Mouse (Mus musculus) ES-E14 (cell line): Measurements from ENCODE around the gene Otud1. TPM values are rescaled to one million over a fixed set of nuclear protein-coding genes. Genes with fewer than 3 reads are reported as not detected.

Experiments
- DNase-seq: peaks from one replicate; pipeline ENCODE4 v3.0.0-alpha.2; 2013; ENCODE audit warnings: low read depth, low spot score
- H3K27ac ChIP-seq: 2 replicates; pipeline ENCODE4 v1.5.1; 2012; ENCODE audit warnings: low read depth, mild to moderate bottlenecking, low read length, moderate library complexity, mixed read lengths; ENCODE audit not compliant: poor library complexity, insufficient read depth, severe bottlenecking
- H3K36me3 ChIP-seq: 2 replicates; pipeline ENCODE4 v1.6.1; 2012; ENCODE audit warnings: mild to moderate bottlenecking, low read length, moderate library complexity, mixed read lengths; ENCODE audit not compliant: control insufficient read depth, poor library complexity, insufficient read depth, severe bottlenecking
- H3K4me1 ChIP-seq, 2 experiments: fragments of 150-350 bp in 1 of 2; sonication (generic) in 1 of 2; 2 replicates each; pipeline ENCODE4 v1.6.1; 2012; ENCODE audit warnings: low read length in 2 of 2, mild to moderate bottlenecking in 1 of 2, mixed read lengths in 1 of 2; ENCODE audit not compliant: control insufficient read depth in 2 of 2, insufficient read depth in 2 of 2, poor library complexity in 1 of 2
- H3K4me3 ChIP-seq, 2 experiments: fragments of 150-350 bp in 1 of 2; sonication (generic) in 1 of 2; 2 replicates each; pipeline ENCODE4 v1.5.1; 2012; ENCODE audit warnings: low read length in 2 of 2, low read depth in 1 of 2, mild to moderate bottlenecking in 1 of 2, mixed read lengths in 1 of 2; ENCODE audit not compliant: insufficient read depth in 1 of 2, poor library complexity in 1 of 2, severe bottlenecking in 1 of 2
- H3K9ac ChIP-seq: 2 replicates; pipeline ENCODE4 v1.6.1; 2012; ENCODE audit warnings: low read depth, mild to moderate bottlenecking, low read length, mixed read lengths; ENCODE audit not compliant: poor library complexity, insufficient read depth, severe bottlenecking
- H3K9me3 ChIP-seq: fragments of 150-350 bp; sonication (generic); 2 replicates; pipeline ENCODE4 v1.6.1; 2012; ENCODE audit warnings: low read depth, mild to moderate bottlenecking, low read length; ENCODE audit not compliant: control insufficient read depth, insufficient read depth
- CHD2 ChIP-seq: IDR thresholded peaks from 2 replicates; pipeline ENCODE4 v1.6.1; 2014; ENCODE audit warnings: mild to moderate bottlenecking, low read depth, low read length, inconsistent platforms
- HCFC1 ChIP-seq: IDR thresholded peaks from 2 replicates; pipeline ENCODE4 v1.6.1; 2012; ENCODE audit warnings: low read length, inconsistent platforms, borderline replicate concordance; ENCODE audit not compliant: insufficient read depth
- MAFK ChIP-seq: IDR thresholded peaks from 2 replicates; pipeline ENCODE4 v1.6.1; 2014; ENCODE audit warnings: mild to moderate bottlenecking, low read depth, low read length, inconsistent platforms; ENCODE audit not compliant: insufficient read depth
- ZC3H11A ChIP-seq: IDR thresholded peaks from 2 replicates; pipeline ENCODE4 v1.6.1; 2012; ENCODE audit warnings: low read depth, mild to moderate bottlenecking, inconsistent platforms, low read length, borderline replicate concordance
- ZNF384 ChIP-seq: IDR thresholded peaks from 2 replicates; pipeline ENCODE4 v1.6.1; 2012; ENCODE audit warnings: low read depth, low read length, inconsistent platforms
- in situ Hi-C, 2 experiments: fragments of 600-800 bp; cut with MboI; formaldehyde crosslinking; loops; one replicate each; pipeline ENCODE4 v1.15.1; 2025; ENCODE audit warnings: low sequenced_read_pairs in 2 of 2, inconsistent platforms in 1 of 2; ENCODE audit not compliant: unreplicated experiment in 2 of 2
- total RNA-seq: library from RNA; depleted of rRNA; stranded (reverse); fragments of 300-350 nt; gene quantifications from 2 replicates; pipeline ENCODE4 v1.2.3, GENCODE M21; 2012

Otud1 gene
- total RNA-seq, 1 experiment: 5.8 TPM

- TF ChIP-seq CHD2 (no peak), ZNF384 (no peak), HCFC1 (no peak), ZC3H11A (no peak), MAFK (no peak)
- no peak for DNase-seq
- no peaks in the 10 kb centered on the region for H3K36me3 ChIP-seq
These were observed 30.5 kb upstream of the Otud1 start for GRCm38 (mm10) chr2:19627044-19627443.

GRCm38 (mm10) chr2:19627920-19628608 is 29.5 kb upstream of the Otud1 start:
- Histone ChIP-seq H3K36me3 (no peaks in the 10 kb centered on the region), H3K9ac (no peak overlapping the region), H3K4me3 (no peak overlapping the region), H3K4me1 (no peaks in the 10 kb centered on the region), H3K27ac (no peak overlapping the region), H3K9me3 (no peaks in the 10 kb centered on the region)
- TF ChIP-seq ZNF384: no peak
- TF ChIP-seq MAFK: no peak
- in situ Hi-C loops: no loop called here
- DNase-seq: no peak

More at GRCm38 (mm10) chr2:19627044-19627443, 30.5 kb upstream of the Otud1 start:
- in situ Hi-C loops: no loop called here
- Histone ChIP-seq H3K4me1 (peaks cover 0 to 3% of the 10 kb centered on the region in 2 experiments; a peak in 1 of 4 replicates), H3K27ac (no peak overlapping the region), H3K9ac (no peak overlapping the region), H3K4me3 (no peak overlapping the region), H3K9me3 (no peaks in the 10 kb centered on the region)

- Histone ChIP-seq H3K4me1 (no peaks in the 10 kb centered on the region), H3K9ac (no peak overlapping the region), H3K9me3 (no peaks in the 10 kb centered on the region), H3K36me3 (no peaks in the 10 kb centered on the region), H3K27ac (no peak overlapping the region), H3K4me3 (no peak overlapping the region)
- no peak for TF ChIP-seq ZNF384
- no peak for TF ChIP-seq HCFC1
- TF ChIP-seq CHD2: no peak
- TF ChIP-seq MAFK: no peak
- no peak for TF ChIP-seq ZC3H11A
- DNase-seq: no peak
- in situ Hi-C loops: no loop called here
These were observed 27.0 kb upstream of the Otud1 start for GRCm38 (mm10) chr2:19630544-19630943.

- DNase-seq: no peak
- no peaks in the 10 kb centered on the region for H3K9me3 ChIP-seq
- no peaks in the 10 kb centered on the region for H3K36me3 ChIP-seq
- H3K4me3 ChIP-seq: no peak overlapping the region
- no peaks in the 10 kb centered on the region for H3K4me1 ChIP-seq
- in situ Hi-C loops: no loop called here
- no peak overlapping the region for H3K9ac ChIP-seq
- H3K27ac ChIP-seq: no peak overlapping the region
- TF ChIP-seq CHD2: no peak
- TF ChIP-seq ZNF384: no peak
- no peak for TF ChIP-seq HCFC1
- no peak for TF ChIP-seq MAFK
- TF ChIP-seq ZC3H11A: no peak
These were observed 24.1 kb upstream of the Otud1 start for GRCm38 (mm10) chr2:19633406-19633920.
